Mouse (Mus musculus) heart, postnatal 4 days (tissue): ENCODE data around the gene Olfr596. TPM values are rescaled to one million over a fixed set of nuclear protein-coding genes. Genes with fewer than 3 reads are reported as not detected.
"Not testable (repeated sequence)": the region's sequence is repeated elsewhere in the genome, so short reads cannot be mapped to it uniquely, and the experiment has no call there.

Experiments
- DNase-seq: peaks from one replicate; pipeline ENCODE4 v3.0.0; 2021
- microRNA-seq, 2 experiments: library from miRNA; unstranded; fragments of <30 nt; microRNA quantifications; one replicate each; pipeline ENCODE4 v1.2.0; 2021 to 2022
- total RNA-seq, 2 experiments: library from RNA; stranded (reverse); gene quantifications; 2 replicates each; pipeline ENCODE4 v1.2.3; 2021

The Olfr596 gene
- not detected for total RNA-seq

DNA sequence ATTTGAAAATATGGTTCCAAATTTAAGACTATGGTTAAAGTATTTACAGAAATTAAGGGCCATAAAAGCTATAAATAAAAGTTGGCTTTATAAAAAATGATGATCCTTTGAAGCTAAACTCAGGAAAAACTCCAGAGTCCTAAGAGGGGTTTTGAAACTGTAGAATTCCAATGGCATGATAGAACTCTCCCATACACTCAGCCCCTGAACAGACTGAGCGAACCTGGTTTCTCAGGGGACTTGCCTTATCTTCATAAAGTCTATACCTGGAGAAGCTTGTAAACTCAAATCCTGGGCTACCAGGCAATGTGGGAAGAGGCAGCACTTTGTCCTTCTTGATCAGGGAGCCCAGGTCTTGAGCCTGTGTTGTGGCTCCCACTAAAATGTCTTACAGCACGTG is at the start of gene Olfr596:
Olfr596 (plus strand) TSS at position 301 of the 400 bp plus-strand sequence.
- not testable (repeated sequence) for DNase-seq

DNA sequence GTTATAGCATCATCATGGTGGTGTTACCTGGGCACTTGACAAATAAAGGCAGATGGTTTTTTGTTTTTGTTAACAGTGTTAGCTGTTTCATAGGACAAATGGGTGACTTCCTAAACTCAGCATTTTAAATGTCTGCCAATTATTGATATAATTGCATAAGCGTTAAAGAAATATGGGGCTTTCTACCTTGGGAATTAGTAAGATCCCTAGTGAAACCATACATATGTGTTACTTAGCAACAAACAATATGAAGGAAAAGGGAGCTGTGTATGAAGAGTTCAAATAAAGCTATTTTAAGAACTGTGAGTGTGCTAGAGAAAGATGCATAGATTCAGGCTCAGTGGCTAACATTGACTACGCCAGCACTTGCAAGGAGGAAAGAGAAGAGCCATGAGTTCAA is 10.6 kb downstream of the Olfr596 start, which contains the start of gene Olfr597:
Olfr597 (plus strand) TSS at position 301 of the 400 bp plus-strand sequence.
- DNase-seq, result not testable (repeated sequence)

DNA sequence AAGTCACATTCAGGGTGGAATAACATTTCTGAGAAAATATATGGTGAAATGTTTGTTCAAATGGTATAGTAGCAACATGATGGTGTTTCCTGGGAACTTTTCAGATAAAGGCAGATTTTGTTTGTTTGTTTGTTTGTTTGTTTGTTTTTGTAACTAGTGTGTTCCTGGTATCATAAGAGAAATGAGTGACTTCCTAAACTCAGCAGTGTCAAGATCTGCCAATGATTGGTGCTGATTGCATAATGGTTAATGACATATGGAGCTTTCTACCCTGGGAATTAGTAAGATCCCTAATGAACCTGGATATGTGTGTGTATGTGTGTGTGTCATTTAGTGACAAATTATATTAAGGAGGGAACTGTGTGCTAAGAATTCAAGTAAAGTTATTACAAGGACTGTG is 17.8 kb downstream of the Olfr596 start, which contains the start of gene Olfr598:
Olfr598 (plus strand) TSS at position 301 of the 400 bp plus-strand sequence.
- no peak for DNase-seq

DNA sequence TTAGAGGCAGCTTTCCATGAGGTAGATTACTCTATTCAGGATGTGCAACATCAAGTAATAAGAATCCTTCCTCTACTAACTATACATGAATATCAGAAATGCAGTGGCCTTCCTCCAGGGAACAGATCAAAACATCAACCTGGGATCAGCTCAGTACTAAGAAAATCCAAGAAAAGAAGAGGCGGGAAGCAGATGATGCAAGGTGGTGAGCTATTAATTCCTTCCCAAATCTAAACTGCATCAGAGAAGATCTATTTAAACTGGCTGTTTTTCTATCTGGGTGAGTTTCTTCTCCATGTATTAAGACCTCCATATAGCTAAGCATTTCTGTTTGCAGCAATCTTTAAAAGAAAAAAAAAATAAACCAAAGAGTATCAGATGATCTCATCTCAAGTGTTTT is 30.2 kb downstream of the Olfr596 start, which contains the start of gene Olfr599:
Olfr599 (plus strand) TSS at position 301 of the 400 bp plus-strand sequence.
- no peak for DNase-seq

DNA sequence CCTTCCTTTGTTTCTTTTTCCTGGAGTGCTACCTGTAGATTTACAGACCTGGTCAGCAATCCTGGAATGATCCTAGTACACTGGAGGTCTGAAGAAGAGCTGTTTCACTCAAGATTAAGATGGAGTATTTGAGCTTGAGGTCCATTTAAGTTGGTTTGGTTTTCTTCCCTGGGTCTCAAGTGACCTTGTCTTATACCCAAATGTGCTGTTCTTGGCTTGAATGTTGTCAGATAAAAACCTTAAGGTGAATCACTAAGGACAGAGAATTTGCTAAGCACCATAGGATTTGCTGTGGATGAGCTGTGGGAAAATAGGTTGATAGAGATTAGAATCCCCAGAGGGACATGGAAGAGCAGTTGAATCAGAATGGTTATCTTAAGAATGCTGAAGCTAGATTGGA is 44.1 kb downstream of the Olfr596 start, which contains the start of gene Olfr600:
Olfr600 (minus strand) TSS at position 101 of the 400 bp plus-strand sequence.
- no peak for DNase-seq

Small RNA genes lying within 50 kb of the gene (microRNA-seq; reads per million reads assigned to microRNA genes)
- 0 reads per million in 2 experiments for gene Gm23550
- 0 reads per million in 2 experiments for gene Gm25171

Other genes with a start within 250 kb of the Olfr596 start
- gene Olfr584, start 223.8 kb upstream of the Olfr596 start, total RNA-seq, result not detected
- gene Olfr585, start 207.9 kb upstream of the Olfr596 start, total RNA-seq, result not detected
- not detected for gene Olfr586, start 180.0 kb upstream of the Olfr596 start, total RNA-seq
- gene Olfr588-ps1, start 164.8 kb upstream of the Olfr596 start, total RNA-seq, result not detected
- not detected for gene Olfr589, start 149.3 kb upstream of the Olfr596 start, total RNA-seq
- gene Olfr591, start 127.3 kb upstream of the Olfr596 start, total RNA-seq, result not detected
- gene Olfr592, start 120.8 kb upstream of the Olfr596 start, total RNA-seq, result not detected
- not detected for gene Olfr593, start 93.8 kb upstream of the Olfr596 start, total RNA-seq
- gene Olfr594, start 88.7 kb upstream of the Olfr596 start, total RNA-seq, result not detected
- not detected for gene Usp17ld, start 53.1 kb upstream of the Olfr596 start, total RNA-seq
- gene Olfr597, start 10.7 kb downstream of the Olfr596 start, total RNA-seq, result not detected
- gene Olfr598, start 17.9 kb downstream of the Olfr596 start, total RNA-seq, result not detected
- gene Olfr599, start 30.3 kb downstream of the Olfr596 start, total RNA-seq, result not detected
- not detected for gene Olfr600, start 44.0 kb downstream of the Olfr596 start, total RNA-seq
- not detected for gene Olfr601, start 57.0 kb downstream of the Olfr596 start, total RNA-seq
- not detected for gene Olfr603, start 80.5 kb downstream of the Olfr596 start, total RNA-seq
- gene Usp17lc, start 109.4 kb downstream of the Olfr596 start, total RNA-seq, result under 1 TPM in 1 of 2 experiments, not detected in 1; 0.21 TPM
- gene Olfr605, start 139.8 kb downstream of the Olfr596 start, total RNA-seq, result not detected
- gene Olfr606, start 143.4 kb downstream of the Olfr596 start, total RNA-seq, result not detected
- gene Olfr607, start 158.5 kb downstream of the Olfr596 start, total RNA-seq, result not detected
- gene Olfr608, start 164.2 kb downstream of the Olfr596 start, total RNA-seq, result 1 to 10 TPM; 3.8 to 4.1 TPM
- gene Olfr609, start 192.4 kb downstream of the Olfr596 start, total RNA-seq, result not detected
- gene Olfr610, start 206.5 kb downstream of the Olfr596 start, total RNA-seq, result not detected
- not detected for gene Olfr611, start 215.2 kb downstream of the Olfr596 start, total RNA-seq
- not detected for gene Olfr612, start 237.1 kb downstream of the Olfr596 start, total RNA-seq
- not detected for gene Olfr613, start 242.4 kb downstream of the Olfr596 start, total RNA-seq